Mouse (Mus musculus): Measurements from ENCODE around the gene Samd4. TPM values are rescaled to one million over a fixed set of nuclear protein-coding genes. Genes with fewer than 3 reads are reported as not detected.

Samd4 gene
- polyA plus RNA-seq, 1 experiment from 2014 or later, result 6.3 TPM

DNA sequence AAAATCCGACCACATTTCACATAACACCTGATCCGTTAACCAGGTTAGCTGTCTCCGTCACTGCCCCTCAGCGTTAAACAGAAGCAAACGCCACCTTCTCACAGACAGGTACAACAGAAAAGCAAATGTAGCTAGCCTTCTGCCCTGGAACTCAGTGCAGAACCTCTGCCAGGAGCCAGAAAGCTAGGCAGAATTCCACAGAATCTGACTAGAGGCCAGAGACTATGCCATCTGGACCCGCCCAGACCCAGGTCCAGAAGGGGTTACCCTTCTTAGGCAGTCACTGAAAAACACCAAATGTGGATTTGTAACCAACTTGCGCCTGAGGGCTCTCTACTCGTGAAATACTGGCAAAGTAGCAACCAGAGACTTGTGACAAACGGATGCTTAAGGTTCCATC is 228.7 kb downstream of the Samd4 start:
- no peak overlapping the region for H3K4me3 ChIP-seq (ENCODE audit: low read depth, low read length)
- WGBS, result 34% methylated on average over 9 of the region's 9 CpGs
- no peak for TF ChIP-seq EP300 (IDR thresholded peaks at IDR 0.05)
- TF ChIP-seq CTCF (IDR thresholded peaks at IDR 0.05), result no peak
- H3K36me3 ChIP-seq (ENCODE audit: insufficient read depth, low read length), result no peaks in the 10 kb centered on the region
- DNase-seq (ENCODE audit: low spot score) (no peak), ATAC-seq (no peak)
- H3K4me2 ChIP-seq (replicated peaks; ENCODE audit: low read depth, low read length), result no peak overlapping the region
- no peaks in the 10 kb centered on the region for H3K4me1 ChIP-seq (ENCODE audit: insufficient read depth, low read depth, low read length)
- no peak overlapping the region for H3K27ac ChIP-seq (ENCODE audit: low read length)
- H3K27me3 ChIP-seq (replicated peaks; ENCODE audit: insufficient read depth, low read length), result no peaks in the 10 kb centered on the region
- H3K9ac ChIP-seq (replicated peaks; ENCODE audit: low read depth), result no peak overlapping the region
- H3K9me3 ChIP-seq (ENCODE audit: low read length), result no peaks in the 10 kb centered on the region

DNA sequence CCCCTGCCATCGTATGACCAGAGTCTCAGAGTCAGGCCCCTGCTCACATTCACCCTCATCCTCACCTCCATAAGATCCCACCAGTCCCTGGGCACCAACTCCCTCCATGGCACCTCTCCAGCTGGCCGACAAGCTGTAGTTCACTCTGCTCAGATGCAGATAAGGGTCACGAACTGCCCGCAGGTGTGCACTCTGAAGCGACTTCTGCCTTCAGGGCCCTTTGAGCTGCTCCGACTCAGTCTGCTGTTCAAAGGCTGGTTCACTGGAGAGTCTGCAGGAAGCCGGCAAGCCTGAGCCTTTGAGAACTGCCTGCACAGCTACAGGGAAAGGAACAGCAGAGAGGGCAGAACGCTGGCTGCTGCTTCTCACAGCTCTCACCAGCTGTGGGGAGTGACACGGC is 232.5 kb downstream of the Samd4 start:
- 64% methylated on average over 8 of the region's 9 CpGs for WGBS
- ATAC-seq, result no peak
- H3K9me3 ChIP-seq (ENCODE audit: low read length), result no peaks in the 10 kb centered on the region

DNA sequence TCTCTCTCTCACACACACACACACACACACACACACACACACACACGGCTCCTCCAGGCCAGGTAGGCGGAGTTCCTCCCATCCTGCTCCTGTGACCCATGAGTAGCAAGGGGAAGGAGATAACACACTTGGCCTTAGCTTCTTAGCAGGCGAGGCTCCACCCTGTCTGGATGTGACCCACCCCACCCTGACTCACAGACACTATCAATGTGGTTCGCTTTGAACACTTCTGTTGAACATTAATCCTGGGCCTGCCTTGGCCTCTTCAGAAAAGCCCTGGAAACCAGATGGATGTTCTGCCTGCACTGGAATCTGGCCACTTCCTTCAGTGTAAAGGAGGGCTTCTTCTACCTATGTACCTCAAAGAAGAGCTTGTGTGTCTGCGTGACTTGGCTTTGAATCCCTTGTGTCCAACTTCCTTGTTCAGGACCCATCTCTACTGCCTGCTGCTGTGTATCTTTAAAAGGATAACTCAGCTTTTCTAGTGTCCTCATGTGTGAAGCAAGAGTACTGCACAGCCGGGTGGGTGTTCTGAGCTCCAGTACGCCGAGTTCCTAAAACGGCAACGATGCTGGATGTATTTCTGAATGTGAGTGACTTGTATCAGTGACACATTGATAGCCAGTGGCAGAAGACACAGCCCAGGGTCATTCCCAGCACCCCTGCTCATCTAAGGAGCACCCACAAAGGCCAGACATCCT is 233.6 kb downstream of the Samd4 start:
- no peak overlapping the region for H3K27ac ChIP-seq (ENCODE audit: low read length)
- DNase-seq (ENCODE audit: low spot score) (no peak), ATAC-seq (peak; percentile 33; the same call in 1 of the 2 replicates)
- H3K9ac ChIP-seq (replicated peaks; ENCODE audit: low read depth), result no peak overlapping the region
- H3K9me3 ChIP-seq (ENCODE audit: low read length), result no peaks in the 10 kb centered on the region
- H3K4me2 ChIP-seq (replicated peaks; ENCODE audit: low read depth, low read length), result no peak overlapping the region
- 61% methylated on average over 9 of the region's 10 CpGs for WGBS
- TF ChIP-seq CTCF (IDR thresholded peaks at IDR 0.05) (no peak), EP300 (IDR thresholded peaks at IDR 0.05) (no peak)
- H3K4me1 ChIP-seq (ENCODE audit: insufficient read depth, low read depth, low read length), result no peaks in the 10 kb centered on the region
- H3K36me3 ChIP-seq (ENCODE audit: insufficient read depth, low read length), result no peaks in the 10 kb centered on the region
- no peak overlapping the region for H3K4me3 ChIP-seq (ENCODE audit: low read depth, low read length)
- H3K27me3 ChIP-seq (replicated peaks; ENCODE audit: insufficient read depth, low read length), result no peaks in the 10 kb centered on the region

More for the DNA sequence above, 232.5 kb downstream of the Samd4 start:
- Histone ChIP-seq H3K4me1 (ENCODE audit: insufficient read depth, low read depth, low read length) (no peaks in the 10 kb centered on the region), H3K9ac (replicated peaks; ENCODE audit: low read depth) (no peak overlapping the region), H3K36me3 (ENCODE audit: insufficient read depth, low read length) (no peaks in the 10 kb centered on the region), H3K4me3 (ENCODE audit: low read depth, low read length) (no peak overlapping the region), H3K4me2 (replicated peaks; ENCODE audit: low read depth, low read length) (no peak overlapping the region), H3K27me3 (replicated peaks; ENCODE audit: insufficient read depth, low read length) (no peaks in the 10 kb centered on the region), H3K27ac (ENCODE audit: low read length) (no peak overlapping the region)
- DNase-seq (ENCODE audit: low spot score), result no peak
- no peak for TF ChIP-seq CTCF (IDR thresholded peaks at IDR 0.05)
- no peak for TF ChIP-seq EP300 (IDR thresholded peaks at IDR 0.05)

DNA sequence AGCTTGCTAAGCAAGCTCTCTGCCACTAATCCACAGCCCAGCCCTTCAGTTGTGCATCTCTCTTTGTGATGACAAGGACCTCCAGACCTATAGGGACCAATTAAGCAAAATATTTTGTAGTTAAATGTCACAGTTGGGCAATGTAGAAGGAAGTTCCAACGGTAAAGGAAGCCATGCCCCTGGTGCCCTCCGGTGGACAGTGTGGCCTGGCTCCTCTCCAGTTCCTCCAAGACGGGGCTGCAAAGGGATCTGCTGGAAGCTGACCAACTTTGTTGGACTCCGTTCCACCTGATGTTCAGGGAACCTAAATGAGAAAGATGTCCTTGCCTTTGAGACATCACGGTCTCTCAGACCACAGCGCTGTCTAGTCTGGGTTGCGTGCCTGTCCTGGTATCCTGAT is 234.9 kb downstream of the Samd4 start:
- ATAC-seq, result no peak
- H3K27me3 ChIP-seq (replicated peaks; ENCODE audit: insufficient read depth, low read length), result no peaks in the 10 kb centered on the region
- no peak for TF ChIP-seq EP300 (IDR thresholded peaks at IDR 0.05)
- peak; percentile 28 for TF ChIP-seq CTCF (IDR thresholded peaks at IDR 0.05)
- 57% methylated on average over 7 of the region's 7 CpGs for WGBS
- no peaks in the 10 kb centered on the region for H3K36me3 ChIP-seq (ENCODE audit: insufficient read depth, low read length)
- no peaks in the 10 kb centered on the region for H3K9me3 ChIP-seq (ENCODE audit: low read length)
- no peak overlapping the region for H3K4me3 ChIP-seq (ENCODE audit: low read depth, low read length)
- H3K4me1 ChIP-seq (ENCODE audit: insufficient read depth, low read depth, low read length), result no peaks in the 10 kb centered on the region
- DNase-seq (ENCODE audit: low spot score), result no peak
- no peak overlapping the region for H3K27ac ChIP-seq (ENCODE audit: low read length)
- no peak overlapping the region for H3K9ac ChIP-seq (replicated peaks; ENCODE audit: low read depth)
- no peak overlapping the region for H3K4me2 ChIP-seq (replicated peaks; ENCODE audit: low read depth, low read length)

DNA sequence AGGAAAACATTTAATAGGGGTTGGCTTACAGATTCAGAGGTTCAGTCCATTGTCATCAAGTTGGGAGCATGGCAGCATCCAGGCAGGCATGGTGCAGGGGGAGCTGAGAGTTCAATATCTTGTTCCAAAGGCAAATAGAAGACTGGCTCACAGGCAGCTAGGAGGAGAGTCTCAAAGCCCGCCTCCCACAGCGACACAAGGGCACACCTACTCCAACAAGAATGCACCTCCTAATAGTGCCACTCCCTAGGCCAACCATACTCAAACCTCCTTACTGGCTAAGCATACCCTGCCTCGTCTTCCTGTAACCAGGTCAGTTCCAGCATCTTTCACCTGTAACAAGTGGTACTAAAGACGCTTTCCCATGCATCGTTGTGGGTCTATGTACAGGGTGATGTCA is 245.3 kb downstream of the Samd4 start:
- no peaks in the 10 kb centered on the region for H3K9me3 ChIP-seq (ENCODE audit: low read length)
- no peak for TF ChIP-seq CTCF (IDR thresholded peaks at IDR 0.05)
- no peak for TF ChIP-seq EP300 (IDR thresholded peaks at IDR 0.05)
- H3K36me3 ChIP-seq (ENCODE audit: insufficient read depth, low read length), result no peaks in the 10 kb centered on the region
- peak; percentile 46 for DNase-seq (ENCODE audit: low spot score)
- no peak overlapping the region for H3K4me3 ChIP-seq (ENCODE audit: low read depth, low read length)
- H3K4me2 ChIP-seq (replicated peaks; ENCODE audit: low read depth, low read length), result no peak overlapping the region
- H3K27me3 ChIP-seq (replicated peaks; ENCODE audit: insufficient read depth, low read length), result no peaks in the 10 kb centered on the region
- peak; percentile 60 for ATAC-seq
- WGBS, result 65% methylated on average over 5 of the region's 5 CpGs
- H3K9ac ChIP-seq (replicated peaks; ENCODE audit: low read depth), result no peak overlapping the region
- no peaks in the 10 kb centered on the region for H3K4me1 ChIP-seq (ENCODE audit: insufficient read depth, low read depth, low read length)
- no peak overlapping the region for H3K27ac ChIP-seq (ENCODE audit: low read length)

DNA sequence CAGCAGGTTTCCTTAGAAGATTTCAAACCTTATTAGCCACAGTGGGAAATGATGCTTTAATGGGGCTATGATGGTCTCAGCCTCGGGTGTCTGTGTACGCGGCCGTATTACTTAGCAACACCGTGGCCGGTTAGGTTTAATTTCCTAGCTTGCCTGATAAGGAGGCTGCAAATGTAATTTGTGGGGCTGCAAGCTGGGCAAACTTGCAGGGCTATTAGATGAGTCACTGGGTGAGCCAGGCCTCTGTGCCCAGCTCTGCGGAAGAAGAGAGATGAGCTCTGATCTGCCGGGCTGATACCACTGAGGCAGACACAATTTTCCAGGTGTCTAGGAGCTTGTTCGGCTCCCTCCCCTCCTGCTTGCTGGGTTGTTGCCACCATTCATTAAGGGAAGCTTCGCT is 251.3 kb downstream of the Samd4 start:
- DNase-seq (ENCODE audit: low spot score), result no peak
- no peaks in the 10 kb centered on the region for H3K27me3 ChIP-seq (replicated peaks; ENCODE audit: insufficient read depth, low read length)
- H3K36me3 ChIP-seq (ENCODE audit: insufficient read depth, low read length), result no peaks in the 10 kb centered on the region
- no peak overlapping the region for H3K9ac ChIP-seq (replicated peaks; ENCODE audit: low read depth)
- no peak overlapping the region for H3K4me2 ChIP-seq (replicated peaks; ENCODE audit: low read depth, low read length)
- ATAC-seq, result no peak
- H3K9me3 ChIP-seq (ENCODE audit: low read length), result no peaks in the 10 kb centered on the region
- no peak for TF ChIP-seq CTCF (IDR thresholded peaks at IDR 0.05)
- no peak for TF ChIP-seq EP300 (IDR thresholded peaks at IDR 0.05)
- H3K4me1 ChIP-seq (ENCODE audit: insufficient read depth, low read depth, low read length), result no peaks in the 10 kb centered on the region
- no peak overlapping the region for H3K4me3 ChIP-seq (ENCODE audit: low read depth, low read length)
- no peak overlapping the region for H3K27ac ChIP-seq (ENCODE audit: low read length)
- 68% methylated on average over 10 of the region's 10 CpGs for whole genome bisulfite sequencing
